Mouse (Mus musculus) right cerebral cortex, postnatal 36 days (tissue): ENCODE results near the gene 5430419D17Rik.

ENCODE experiments used
- DNase-seq, 2 experiments: peaks; one replicate each; pipeline ENCODE4 v3.0.0; 2022; ENCODE audit warnings: low spot score in 2 of 2, mixed read lengths in 1 of 2

Gene 5430419D17Rik

DNA sequence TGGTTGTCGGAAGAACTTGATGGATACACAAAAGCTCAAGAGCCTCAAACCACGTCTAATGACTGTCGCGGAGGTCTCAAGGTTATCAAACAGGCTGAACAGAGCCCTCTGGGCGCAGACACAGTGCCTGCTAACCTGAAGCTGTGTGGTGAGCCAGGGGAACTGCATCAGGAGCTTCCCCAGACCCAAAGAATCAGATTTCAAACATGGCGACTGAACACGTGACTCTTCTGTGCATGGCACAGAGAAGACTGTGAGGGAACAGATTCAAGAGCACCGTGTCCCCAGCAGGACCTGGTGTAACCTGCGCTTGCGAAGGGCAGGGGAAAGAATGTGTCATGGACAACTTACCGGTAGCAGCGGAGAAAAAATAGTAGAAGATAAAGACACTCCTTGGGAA, 143.4 kb downstream of the 5430419D17Rik start:
- no peak for DNase-seq

DNA sequence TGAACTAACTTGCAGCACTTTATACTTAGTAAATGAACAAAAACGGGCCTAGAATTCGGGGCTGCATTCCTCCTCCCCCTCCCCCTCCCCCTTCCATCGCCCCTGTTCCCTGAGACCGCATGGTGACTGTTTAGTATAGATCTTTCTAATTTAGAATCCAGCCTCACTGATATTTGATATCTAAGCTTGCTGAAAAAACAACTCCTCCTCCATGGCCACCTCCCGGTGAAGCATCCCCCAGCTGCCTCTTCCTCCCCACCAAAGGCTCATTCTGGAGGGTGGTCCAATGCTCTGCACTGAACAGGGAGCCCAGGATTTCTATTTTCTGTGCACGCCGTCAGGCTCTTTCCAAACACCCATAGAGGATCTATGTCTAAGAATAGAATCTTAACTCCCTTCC, 144.1 kb downstream of the 5430419D17Rik start:
- no peak for DNase-seq

DNA sequence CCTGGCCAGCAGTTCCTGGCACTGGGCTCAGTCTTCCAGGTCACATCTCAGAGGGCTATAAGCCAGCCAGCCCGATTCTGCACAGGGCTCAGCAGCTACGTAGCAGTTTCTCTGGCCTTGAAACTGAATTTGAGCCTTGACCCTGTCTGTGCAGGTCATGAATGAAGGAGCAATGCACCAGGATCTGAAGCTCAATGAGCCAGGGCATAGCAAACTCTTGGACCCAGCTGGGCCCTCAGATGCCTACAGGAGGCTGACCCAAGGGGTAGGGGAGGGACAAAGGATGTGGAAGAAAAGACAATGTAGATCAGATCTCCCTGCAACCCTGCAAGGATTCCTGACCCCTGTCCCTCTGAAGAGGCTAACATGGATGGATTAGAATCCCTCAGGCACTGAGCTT, 148.0 kb downstream of the 5430419D17Rik start, which contains the start of gene Cuzd1:
Gene Cuzd1, minus strand, starts transcription at position 101 of the 400 bp plus-strand sequence.
- DNase-seq = no peak

DNA sequence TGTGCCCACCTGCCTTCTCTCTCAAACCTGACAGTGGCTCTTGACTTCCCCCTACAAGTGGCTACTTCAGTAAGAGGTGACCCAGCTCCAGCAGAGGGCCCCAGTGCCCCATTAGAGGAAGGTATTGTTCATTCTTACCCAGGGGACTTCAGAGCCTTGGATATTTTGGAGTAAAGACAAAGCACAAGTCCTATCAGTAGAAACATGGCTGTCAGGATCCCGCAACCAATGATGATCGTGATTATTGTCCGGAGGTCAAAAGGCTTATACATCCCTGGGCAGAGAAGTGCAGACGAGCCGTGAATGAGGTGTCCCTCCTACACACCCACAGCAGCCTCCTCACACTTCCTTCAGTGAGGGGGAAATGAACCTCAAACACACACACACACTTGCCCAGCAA, 152.9 kb downstream of the 5430419D17Rik start:
- no peak for DNase-seq

DNA sequence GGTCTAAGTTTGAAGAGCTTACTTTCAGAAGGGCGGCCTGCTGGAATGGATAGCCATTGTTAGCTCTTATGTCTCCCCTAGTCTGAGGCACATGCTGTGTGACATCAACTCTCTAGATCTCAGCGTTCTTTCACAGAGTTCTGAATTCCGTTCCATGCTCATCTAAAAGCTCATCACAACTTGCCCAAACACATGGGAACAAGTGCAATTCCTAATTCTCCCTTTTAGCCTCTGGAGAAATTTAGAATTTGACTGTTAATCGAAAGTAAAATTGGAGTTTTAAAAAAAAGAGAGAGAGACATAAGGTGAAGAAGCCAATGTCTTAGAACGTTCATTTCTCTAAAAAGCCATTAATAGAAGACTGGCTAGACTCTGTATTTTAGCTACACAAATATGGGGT, 155.2 kb downstream of the 5430419D17Rik start, which contains the start of gene Fam24b:
Gene Fam24b, minus strand, starts transcription at position 101 of the 400 bp plus-strand sequence.
- DNase-seq = no peak

DNA sequence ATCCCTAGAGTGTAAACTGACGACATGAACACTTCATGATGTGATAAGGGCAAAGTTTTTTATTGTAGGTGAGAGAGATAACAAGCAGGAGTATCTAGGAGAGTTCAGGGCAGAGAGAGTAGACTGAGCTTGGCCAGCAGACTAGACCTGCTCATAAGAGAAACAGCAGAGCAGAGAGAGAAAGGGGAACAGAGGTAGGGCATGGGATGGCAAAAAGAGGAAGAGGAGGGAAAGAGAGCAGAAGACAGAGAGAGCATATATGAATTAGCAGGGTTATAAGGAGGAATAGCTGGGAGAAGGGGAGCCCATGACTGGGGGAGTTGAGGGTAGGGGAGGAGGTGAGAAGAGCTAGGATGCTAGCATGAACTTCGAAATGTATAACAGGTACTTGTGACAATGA, 157.5 kb downstream of the 5430419D17Rik start:
- DNase-seq = no peak

DNA sequence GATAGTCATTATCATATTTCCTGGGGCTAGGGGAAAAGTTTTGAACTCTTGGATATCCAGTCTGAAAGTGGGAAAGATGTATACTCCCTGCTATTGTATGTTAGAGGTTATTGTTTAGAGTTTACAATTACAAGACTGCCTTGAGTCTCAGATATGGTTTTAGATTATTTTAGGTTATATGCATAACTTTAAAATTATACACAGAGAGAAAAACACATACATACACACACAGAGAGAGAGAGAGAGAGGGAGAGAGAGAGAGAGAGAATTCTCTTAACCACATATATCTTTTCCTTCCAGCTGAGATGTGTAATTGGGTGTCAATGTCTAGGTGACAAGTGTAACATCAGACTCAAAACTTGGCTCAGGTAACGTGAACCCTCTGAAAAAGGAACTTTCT, 159.4 kb downstream of the 5430419D17Rik start, which contains the start of gene Fam24a:
Gene Fam24a, plus strand, starts transcription at position 301 of the 400 bp plus-strand sequence.
- DNase-seq = no peak

DNA sequence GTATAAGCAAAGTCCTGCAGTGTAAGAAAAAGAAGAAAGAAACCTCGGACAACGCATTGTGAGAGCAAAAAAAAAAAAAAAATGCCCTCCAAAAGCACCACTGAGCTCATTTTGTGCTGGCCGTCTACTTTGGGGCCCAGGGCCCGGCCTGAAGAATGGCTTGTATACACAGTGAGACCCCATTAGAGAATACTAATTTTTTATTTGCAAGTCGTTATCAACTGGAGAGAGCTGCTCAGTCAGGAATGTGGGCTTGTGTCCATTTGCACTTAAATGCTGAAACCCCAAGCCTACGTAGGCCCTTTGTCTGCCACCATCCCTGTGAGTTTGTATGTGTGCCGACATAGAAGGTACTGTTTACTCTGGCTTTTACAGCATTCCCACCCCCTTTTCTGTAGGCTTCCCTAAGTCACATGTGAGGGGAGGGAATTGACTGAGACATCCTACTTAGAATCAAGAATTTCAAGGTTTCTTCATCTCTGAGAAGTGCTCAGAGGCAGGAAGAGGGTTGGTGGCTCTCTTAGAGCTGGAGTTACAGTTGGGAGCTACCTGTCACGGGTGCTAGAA, 163.4 kb downstream of the 5430419D17Rik start:
- DNase-seq = no peak

DNA sequence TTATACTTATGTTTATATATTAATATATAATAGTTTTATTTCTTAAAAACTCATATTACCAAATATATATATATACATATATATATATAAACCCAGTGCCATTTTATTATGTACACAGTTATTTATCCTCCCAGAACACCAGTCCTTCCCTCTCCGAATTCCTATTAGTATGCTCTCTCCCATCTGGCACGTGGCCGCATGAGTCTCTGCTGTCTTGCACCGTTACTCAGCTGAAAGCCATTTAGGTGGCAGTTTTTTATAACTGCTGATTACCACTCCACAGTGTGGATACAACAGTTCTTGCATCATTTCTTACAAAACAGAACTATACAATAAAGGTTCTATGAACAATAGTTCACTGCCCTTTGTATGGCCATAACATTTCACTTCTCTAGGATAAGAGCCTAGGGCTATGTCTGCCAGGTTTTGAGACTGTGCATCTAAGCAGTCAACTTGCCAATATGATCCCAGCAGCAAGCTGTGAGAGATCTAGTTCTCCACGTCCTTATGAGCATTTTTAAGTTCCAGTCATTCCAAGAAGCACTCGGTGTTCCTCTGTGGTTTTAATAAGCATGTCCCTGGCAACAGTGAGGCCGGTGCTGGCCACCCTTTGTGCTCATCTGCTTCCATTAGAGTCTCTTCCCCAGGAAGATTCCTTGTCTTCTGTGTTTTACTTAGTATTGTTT, 171.8 kb downstream of the 5430419D17Rik start:
- no peak for DNase-seq
